Mouse (Mus musculus): Measurements from ENCODE around the gene Tomm20.

DNA sequence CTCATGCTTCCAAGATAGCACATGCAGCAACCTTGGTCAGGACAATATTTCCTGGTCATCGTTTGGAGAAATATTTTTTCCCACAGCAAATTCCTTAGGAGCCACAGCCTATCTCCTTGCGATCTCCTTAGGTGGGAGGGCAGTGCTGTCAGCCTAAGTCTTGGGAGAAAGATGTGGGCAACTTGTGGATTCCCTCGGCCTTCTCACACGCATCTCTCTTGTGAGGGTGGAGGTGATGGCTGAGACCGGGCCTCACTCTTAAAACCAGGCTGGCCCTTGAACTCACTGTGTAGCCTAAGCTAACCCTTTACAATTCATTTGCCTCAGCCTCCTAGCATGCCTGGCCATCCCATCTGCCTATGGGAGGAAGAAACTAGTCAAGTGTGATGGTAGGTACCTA is 25.9 kb downstream of the Tomm20 start:
- TF ChIP-seq TAL1 (IDR thresholded peaks at IDR 0.05; ENCODE audit: low read length) (no peak), GATA1 (IDR thresholded peaks at IDR 0.05; ENCODE audit: low read length) (no peak)

Measured in erythroblast, embryonic 14.5 days (primary cell).